Mouse (Mus musculus): ENCODE measurements around the gene Ccdc136. TPM values are rescaled to one million over a fixed set of nuclear protein-coding genes. Genes with fewer than 3 reads are reported as not detected.

Gene Ccdc136
- polyA plus RNA-seq, 1 experiment: 8.1 TPM

DNA sequence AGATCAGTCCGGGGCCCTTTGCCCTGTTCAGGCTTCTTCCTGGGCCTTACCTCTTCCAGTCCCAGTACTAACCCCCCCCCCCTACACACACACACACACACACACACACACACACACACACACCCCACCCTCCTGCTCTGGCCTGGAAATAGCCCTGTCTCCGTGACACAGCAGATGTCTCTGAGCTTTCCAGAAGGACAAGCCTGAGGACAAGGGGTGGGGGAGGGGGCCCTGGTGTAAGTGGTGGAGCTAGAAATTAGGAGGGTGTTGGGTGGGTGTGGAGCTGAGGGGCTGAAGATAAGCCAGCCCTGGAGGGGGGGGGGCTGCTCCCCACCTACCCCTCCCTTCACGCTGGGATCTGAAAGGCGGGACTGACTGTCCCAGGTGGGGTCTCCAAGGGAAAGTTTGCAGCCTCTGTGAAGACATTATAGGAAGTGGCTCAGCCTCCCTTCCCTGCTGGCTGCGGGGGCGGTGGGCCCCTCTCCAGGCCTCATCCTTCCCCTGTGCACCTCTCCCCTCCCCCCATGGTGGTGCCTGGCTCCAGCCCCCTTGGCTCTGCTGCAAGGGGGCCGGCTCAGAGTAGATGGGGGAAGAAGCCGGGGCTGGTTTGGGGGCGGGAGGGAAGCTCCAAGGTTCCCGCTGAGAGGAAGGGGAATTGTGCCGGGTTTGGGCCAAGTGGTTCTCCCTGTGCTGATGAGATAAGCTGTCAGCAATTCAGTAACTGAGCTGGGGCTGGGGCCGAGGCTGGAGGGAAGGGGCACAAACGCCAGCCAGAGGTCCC, 39.0 kb downstream of the Ccdc136 start:
- H3K36me3 ChIP-seq (ENCODE audit: control insufficient read depth, insufficient read depth): peaks cover 30% of the 10 kb centered on the region
- no peak for TF ChIP-seq CEBPB (IDR thresholded peaks at IDR 0.05; ENCODE audit: low read depth)
- no peak for TF ChIP-seq CTCF (IDR thresholded peaks at IDR 0.05; ENCODE audit: control insufficient read depth, insufficient read depth, insufficient read length)
- no peak for TF ChIP-seq MYOG (IDR thresholded peaks at IDR 0.05; ENCODE audit: control insufficient read depth, extremely low read depth, insufficient read length)
- no peak for TF ChIP-seq MYOD1 (IDR thresholded peaks at IDR 0.05; ENCODE audit: control insufficient read depth, insufficient read length, low read depth)
- TF ChIP-seq MAX (IDR thresholded peaks at IDR 0.05): no peak
- TF ChIP-seq USF1 (IDR thresholded peaks at IDR 0.05; ENCODE audit: low read depth): no peak
- TF ChIP-seq FOSL1 (IDR thresholded peaks at IDR 0.05; ENCODE audit: insufficient read depth, low read length, poor library complexity, severe bottlenecking): no peak
- peaks cover 22% of the 10 kb centered on the region for H3K79me3 ChIP-seq (ENCODE audit: low read depth)
- peak overlapping the region; percentile 51 for H3ac ChIP-seq (ENCODE audit: control insufficient read depth, insufficient read length, low read depth)
- peaks cover 47% of the 10 kb centered on the region for H3K79me2 ChIP-seq (ENCODE audit: control insufficient read depth, insufficient read depth)
- peak overlapping the region; percentile 64 for H3K4me3 ChIP-seq (ENCODE audit: insufficient read depth, poor library complexity, severe bottlenecking)
- no peaks in the 10 kb centered on the region for H3K27me3 ChIP-seq (ENCODE audit: control insufficient read depth, insufficient read depth, insufficient read length)

DNA sequence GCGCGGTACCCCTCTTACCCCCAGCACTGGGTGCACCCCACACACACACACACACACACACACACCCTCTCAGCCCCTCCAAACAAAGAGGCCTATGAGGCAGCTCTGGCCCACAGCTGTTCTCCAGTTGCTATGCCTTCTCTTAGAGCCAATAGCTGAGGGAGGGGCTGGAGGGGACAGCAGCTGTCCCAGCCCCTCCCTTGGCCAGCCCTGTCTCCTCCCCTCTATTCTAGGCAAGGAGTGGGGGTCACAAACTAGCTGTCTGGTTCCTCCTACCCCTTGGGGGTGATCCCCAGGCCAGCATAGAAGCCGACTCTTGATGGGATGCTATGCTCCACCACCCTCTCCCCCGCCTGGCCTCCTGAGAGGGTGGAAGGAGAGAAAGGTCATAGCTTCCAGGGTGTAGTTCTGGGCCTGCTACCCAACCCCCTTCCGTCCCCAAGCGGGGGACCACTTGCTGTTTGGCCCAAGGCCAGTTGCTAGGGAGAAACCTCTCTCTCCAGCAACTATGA, 39.9 kb downstream of the Ccdc136 start:
- Histone ChIP-seq H3K79me3 (ENCODE audit: low read depth) (peaks cover 22% of the 10 kb centered on the region), H3K79me2 (ENCODE audit: control insufficient read depth, insufficient read depth) (peaks cover 47% of the 10 kb centered on the region), H3K27me3 (ENCODE audit: control insufficient read depth, insufficient read depth, insufficient read length) (no peaks in the 10 kb centered on the region), H3ac (ENCODE audit: control insufficient read depth, insufficient read length, low read depth) (peak overlapping the region; percentile 64), H3K4me3 (ENCODE audit: insufficient read depth, poor library complexity, severe bottlenecking) (peak overlapping the region; percentile 64), H3K36me3 (ENCODE audit: control insufficient read depth, insufficient read depth) (peaks cover 36% of the 10 kb centered on the region)
- no peak for TF ChIP-seq USF1 (IDR thresholded peaks at IDR 0.05; ENCODE audit: low read depth)
- no peak for TF ChIP-seq CTCF (IDR thresholded peaks at IDR 0.05; ENCODE audit: control insufficient read depth, insufficient read depth, insufficient read length)
- TF ChIP-seq FOSL1 (IDR thresholded peaks at IDR 0.05; ENCODE audit: insufficient read depth, low read length, poor library complexity, severe bottlenecking): no peak
- peak; percentile 12 for TF ChIP-seq MAX (IDR thresholded peaks at IDR 0.05)
- peak; percentile 39 for TF ChIP-seq MYOD1 (IDR thresholded peaks at IDR 0.05; ENCODE audit: control insufficient read depth, insufficient read length, low read depth)
- no peak for TF ChIP-seq MYOG (IDR thresholded peaks at IDR 0.05; ENCODE audit: control insufficient read depth, extremely low read depth, insufficient read length)
- TF ChIP-seq CEBPB (IDR thresholded peaks at IDR 0.05; ENCODE audit: low read depth): no peak

DNA sequence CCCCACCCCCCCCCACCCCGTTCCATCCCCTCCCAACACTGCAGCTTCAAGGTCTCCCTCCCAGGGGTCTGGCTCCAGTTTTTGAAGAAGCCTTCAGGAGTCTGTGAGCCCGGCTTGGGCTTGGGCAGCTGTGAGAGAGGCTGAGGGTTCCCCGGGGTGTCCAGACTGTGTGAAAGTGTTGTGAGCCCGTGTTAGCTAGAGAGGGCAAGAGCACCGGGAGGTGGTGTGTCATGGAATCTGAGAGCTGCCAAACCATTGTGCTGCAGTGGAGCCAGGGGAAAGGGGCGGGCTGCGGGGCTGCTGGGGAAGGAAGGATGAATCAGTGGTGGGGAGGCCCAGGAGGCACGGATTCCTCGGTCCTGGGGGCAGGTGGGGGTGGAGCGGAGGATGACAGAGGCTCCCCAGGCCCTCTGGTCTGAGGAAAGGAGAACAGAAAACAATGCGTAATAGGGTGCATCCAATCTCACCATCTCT, 40.4 kb downstream of the Ccdc136 start:
- Histone ChIP-seq H3K4me3 (ENCODE audit: insufficient read depth, poor library complexity, severe bottlenecking) (peak overlapping the region; percentile 64), H3K79me2 (ENCODE audit: control insufficient read depth, insufficient read depth) (peaks cover 47% of the 10 kb centered on the region)

GRCm38 (mm10) chr6:29439251-29439650, 43.1 kb downstream of the Ccdc136 start:
- no peak overlapping the region for H3ac ChIP-seq (ENCODE audit: control insufficient read depth, insufficient read length, low read depth)
- TF ChIP-seq CEBPB (IDR thresholded peaks at IDR 0.05; ENCODE audit: low read depth) (no peak), MYOD1 (IDR thresholded peaks at IDR 0.05; ENCODE audit: control insufficient read depth, insufficient read length, low read depth) (peak; percentile 99)
- H3K79me3 ChIP-seq (ENCODE audit: low read depth): peaks cover 15% of the 10 kb centered on the region
- peaks cover 35% of the 10 kb centered on the region for H3K79me2 ChIP-seq (ENCODE audit: control insufficient read depth, insufficient read depth)
- H3K36me3 ChIP-seq (ENCODE audit: control insufficient read depth, insufficient read depth): peaks cover 58% of the 10 kb centered on the region
- H3K4me3 ChIP-seq (ENCODE audit: insufficient read depth, poor library complexity, severe bottlenecking): no peak overlapping the region
- no peaks in the 10 kb centered on the region for H3K27me3 ChIP-seq (ENCODE audit: control insufficient read depth, insufficient read depth, insufficient read length)

More for the DNA sequence above, 40.4 kb downstream of the Ccdc136 start:
- no peak overlapping the region for H3ac ChIP-seq (ENCODE audit: control insufficient read depth, insufficient read length, low read depth)
- peaks cover 36% of the 10 kb centered on the region for H3K36me3 ChIP-seq (ENCODE audit: control insufficient read depth, insufficient read depth)
- H3K79me3 ChIP-seq (ENCODE audit: low read depth): peaks cover 22% of the 10 kb centered on the region
- H3K27me3 ChIP-seq (ENCODE audit: control insufficient read depth, insufficient read depth, insufficient read length): no peaks in the 10 kb centered on the region
- TF ChIP-seq USF1 (IDR thresholded peaks at IDR 0.05; ENCODE audit: low read depth) (no peak), MYOG (IDR thresholded peaks at IDR 0.05; ENCODE audit: control insufficient read depth, extremely low read depth, insufficient read length) (no peak), CEBPB (IDR thresholded peaks at IDR 0.05; ENCODE audit: low read depth) (no peak), MAX (IDR thresholded peaks at IDR 0.05) (no peak), CTCF (IDR thresholded peaks at IDR 0.05; ENCODE audit: control insufficient read depth, insufficient read depth, insufficient read length) (no peak), MYOD1 (IDR thresholded peaks at IDR 0.05; ENCODE audit: control insufficient read depth, insufficient read length, low read depth) (no peak), FOSL1 (IDR thresholded peaks at IDR 0.05; ENCODE audit: insufficient read depth, low read length, poor library complexity, severe bottlenecking) (no peak)

DNA sequence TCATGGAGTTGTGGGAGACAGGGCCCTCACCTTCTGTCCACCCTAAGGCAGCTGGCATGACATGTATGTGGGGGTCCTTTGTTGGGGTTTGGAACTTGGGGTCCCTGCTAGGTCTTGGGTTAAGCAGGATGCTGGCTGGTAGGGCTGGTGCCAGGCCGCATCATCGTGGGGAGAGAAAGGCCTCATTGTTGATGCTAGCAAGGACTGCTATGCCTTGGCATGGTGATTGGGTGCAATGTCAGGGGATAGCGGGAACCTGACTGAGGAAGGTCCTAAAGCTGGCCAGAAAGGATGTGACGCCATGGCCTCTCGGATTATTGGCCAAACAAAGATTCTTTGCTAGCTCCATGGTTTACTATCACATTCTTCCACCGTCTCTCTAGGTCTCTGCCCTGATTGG, 43.7 kb downstream of the Ccdc136 start:
- peaks cover 10% of the 10 kb centered on the region for H3K79me3 ChIP-seq (ENCODE audit: low read depth)
- no peaks in the 10 kb centered on the region for H3K27me3 ChIP-seq (ENCODE audit: control insufficient read depth, insufficient read depth, insufficient read length)
- TF ChIP-seq CEBPB (IDR thresholded peaks at IDR 0.05; ENCODE audit: low read depth): no peak
- no peak for TF ChIP-seq MYOD1 (IDR thresholded peaks at IDR 0.05; ENCODE audit: control insufficient read depth, insufficient read length, low read depth)
- no peak for TF ChIP-seq USF1 (IDR thresholded peaks at IDR 0.05; ENCODE audit: low read depth)
- TF ChIP-seq MYOG (IDR thresholded peaks at IDR 0.05; ENCODE audit: control insufficient read depth, extremely low read depth, insufficient read length): no peak
- no peak for TF ChIP-seq CTCF (IDR thresholded peaks at IDR 0.05; ENCODE audit: control insufficient read depth, insufficient read depth, insufficient read length)
- TF ChIP-seq MAX (IDR thresholded peaks at IDR 0.05): no peak
- TF ChIP-seq FOSL1 (IDR thresholded peaks at IDR 0.05; ENCODE audit: insufficient read depth, low read length, poor library complexity, severe bottlenecking): no peak
- H3K4me3 ChIP-seq (ENCODE audit: insufficient read depth, poor library complexity, severe bottlenecking): no peak overlapping the region
- H3K79me2 ChIP-seq (ENCODE audit: control insufficient read depth, insufficient read depth): peaks cover 30% of the 10 kb centered on the region
- H3ac ChIP-seq (ENCODE audit: control insufficient read depth, insufficient read length, low read depth): no peak overlapping the region
- peaks cover 63% of the 10 kb centered on the region for H3K36me3 ChIP-seq (ENCODE audit: control insufficient read depth, insufficient read depth)

Data from C2C12 (cell line).